Mouse (Mus musculus) midbrain, embryonic 11.5 days (tissue): ENCODE data around the gene Ghdc. TPM values are rescaled to one million over a fixed set of nuclear protein-coding genes. Genes with fewer than 3 reads are reported as not detected.
"Not testable (repeated sequence)": the region's sequence is repeated elsewhere in the genome, so short reads cannot be mapped to it uniquely, and the experiment has no call there.

Experiments used
- ATAC-seq: fragments of 200-750 bp; cut with Nextera tagmentation; 2 replicates; pipeline ENCODE4 v1.8.0; 2017; ENCODE audit warnings: moderate TSS enrichment, moderate library complexity; ENCODE audit not compliant: low FRiP score
- DNase-seq: peaks from one replicate; pipeline ENCODE4 v3.0.0; 2015; ENCODE audit warnings: low spot score; ENCODE audit errors: missing footprints
- H3K27ac ChIP-seq: fragments of 300-500 bp; sonication (generic); 2 replicates; pipeline ENCODE4 v1.5.1; 2014; ENCODE audit warnings: low read depth, low read length
- H3K27me3 ChIP-seq: fragments of 300-500 bp; sonication (generic); 2 replicates; pipeline ENCODE4 v1.6.1; 2014; ENCODE audit warnings: mild to moderate bottlenecking, low read length, moderate library complexity, mixed read lengths; ENCODE audit not compliant: control insufficient read depth, insufficient read depth
- H3K36me3 ChIP-seq: fragments of 300-500 bp; sonication (generic); 2 replicates; pipeline ENCODE4 v1.6.1; 2014; ENCODE audit warnings: mild to moderate bottlenecking, low read length, moderate library complexity, mixed read lengths; ENCODE audit not compliant: control insufficient read depth, insufficient read depth
- H3K4me1 ChIP-seq: fragments of 300-500 bp; sonication (generic); 2 replicates; pipeline ENCODE4 v1.6.1; 2014; ENCODE audit warnings: low read length; ENCODE audit not compliant: control insufficient read depth, insufficient read depth
- H3K4me2 ChIP-seq: fragments of 300-500 bp; sonication (generic); 2 replicates; pipeline ENCODE4 v1.6.1; 2014; ENCODE audit warnings: mild to moderate bottlenecking, moderate library complexity
- H3K4me3 ChIP-seq: fragments of 300-500 bp; sonication (generic); 2 replicates; pipeline ENCODE4 v1.5.1; 2014; ENCODE audit warnings: low read depth, low read length
- H3K9ac ChIP-seq: fragments of 300-500 bp; sonication (generic); 2 replicates; pipeline ENCODE4 v1.6.1; 2014; ENCODE audit warnings: low read length
- H3K9me3 ChIP-seq: fragments of 300-500 bp; sonication (generic); 2 replicates; pipeline ENCODE4 v1.6.1; 2016; ENCODE audit warnings: low read length; ENCODE audit not compliant: control insufficient read depth
- WGBS: fragments of 180-500 bp; shearing (Covaris S2); extraction: QIAGEN DNeasy Blood & Tissue Kit; methylation state at CpG from one replicate; pipeline ENCODE4 v1.1.7; 2014; 5-methylcytosine and 5-hydroxymethylcytosine counted together
- polyA plus RNA-seq: library from polyadenylated mRNA; unstranded; fragments of >200 nt; fragmentation: Nextera tagmentation; extraction: Ambion mirVana; gene quantifications from 2 replicates; pipeline ENCODE4 v1.2.1, GENCODE M21; 2014

The Ghdc gene
- polyA plus RNA-seq, 1 experiment from 2014 or later, result 1.3 TPM

GRCm38 (mm10) chr11:100790644-100791043 is 19.9 kb upstream of the Ghdc start:
- not testable (repeated sequence) for H3K4me2 ChIP-seq, ATAC-seq, H3K27me3 ChIP-seq, H3K36me3 ChIP-seq, H3K27ac ChIP-seq, DNase-seq, H3K9ac ChIP-seq, H3K4me1 ChIP-seq, H3K4me3 ChIP-seq, H3K9me3 ChIP-seq
- 92% methylated on average over 9 of the region's 9 CpGs for WGBS

GRCm38 (mm10) chr11:100789702-100790101 is 18.9 kb upstream of the Ghdc start:
- Histone ChIP-seq H3K4me2 (no peak overlapping the region), H3K9ac (no peak overlapping the region), H3K27me3 (no peaks in the 10 kb centered on the region), H3K4me1 (no peaks in the 10 kb centered on the region), H3K4me3 (no peak overlapping the region), H3K27ac (no peak overlapping the region), H3K36me3 (no peaks in the 10 kb centered on the region), H3K9me3 (no peaks in the 10 kb centered on the region)
- 80% methylated on average over 3 of the region's 3 CpGs for WGBS
- no peak for DNase-seq
- ATAC-seq, result no peak

GRCm38 (mm10) chr11:100785774-100786173 is 15.0 kb upstream of the Ghdc start:
- ATAC-seq (no peak), DNase-seq (no peak)
- WGBS, result 92% methylated on average over 2 of the region's 2 CpGs

GRCm38 (mm10) chr11:100784286-100784685 is 13.5 kb upstream of the Ghdc start:
- Histone ChIP-seq H3K9ac (no peak overlapping the region), H3K36me3 (no peaks in the 10 kb centered on the region), H3K27me3 (no peaks in the 10 kb centered on the region), H3K4me1 (no peaks in the 10 kb centered on the region), H3K4me2 (no peak overlapping the region), H3K9me3 (no peaks in the 10 kb centered on the region), H3K27ac (no peak overlapping the region), H3K4me3 (no peak overlapping the region)
- WGBS, result 88% methylated on average over 8 of the region's 8 CpGs
- ATAC-seq (no peak), DNase-seq (no peak)

More at GRCm38 (mm10) chr11:100785774-100786173, 15.0 kb upstream of the Ghdc start:
- no peaks in the 10 kb centered on the region for H3K4me1 ChIP-seq
- no peaks in the 10 kb centered on the region for H3K9me3 ChIP-seq
- no peak overlapping the region for H3K4me3 ChIP-seq
- H3K27ac ChIP-seq, result no peak overlapping the region
- no peaks in the 10 kb centered on the region for H3K36me3 ChIP-seq
- H3K4me2 ChIP-seq, result no peak overlapping the region
- H3K9ac ChIP-seq, result no peak overlapping the region
- no peaks in the 10 kb centered on the region for H3K27me3 ChIP-seq

- Histone ChIP-seq H3K4me1 (no peaks in the 10 kb centered on the region), H3K4me2 (no peak overlapping the region), H3K9ac (no peak overlapping the region), H3K4me3 (no peak overlapping the region), H3K27me3 (no peaks in the 10 kb centered on the region), H3K27ac (no peak overlapping the region), H3K36me3 (no peaks in the 10 kb centered on the region), H3K9me3 (no peaks in the 10 kb centered on the region)
- 88% methylated on average over 13 of the region's 13 CpGs for WGBS
- ATAC-seq (no peak), DNase-seq (no peak)
These were observed 11.8 kb upstream of the Ghdc start for GRCm38 (mm10) chr11:100782568-100782967.

- no peak overlapping the region for H3K9ac ChIP-seq
- H3K27me3 ChIP-seq, result no peaks in the 10 kb centered on the region
- no peaks in the 10 kb centered on the region for H3K36me3 ChIP-seq
- no peaks in the 10 kb centered on the region for H3K4me1 ChIP-seq
- no peak overlapping the region for H3K4me2 ChIP-seq
- no peak overlapping the region for H3K27ac ChIP-seq
- ATAC-seq (no peak), DNase-seq (no peak)
- WGBS, result 92% methylated on average over 15 of the region's 15 CpGs
- H3K9me3 ChIP-seq, result no peaks in the 10 kb centered on the region
- no peak overlapping the region for H3K4me3 ChIP-seq
These were observed 11.2 kb upstream of the Ghdc start for GRCm38 (mm10) chr11:100781763-100782475.

- H3K27me3 ChIP-seq, result no peaks in the 10 kb centered on the region
- H3K4me3 ChIP-seq, result no peak overlapping the region
- no peak overlapping the region for H3K27ac ChIP-seq
- H3K36me3 ChIP-seq, result no peaks in the 10 kb centered on the region
- no peaks in the 10 kb centered on the region for H3K9me3 ChIP-seq
- no peak overlapping the region for H3K9ac ChIP-seq
- H3K4me1 ChIP-seq, result no peaks in the 10 kb centered on the region
- ATAC-seq (no peak), DNase-seq (no peak)
- no peak overlapping the region for H3K4me2 ChIP-seq
- WGBS, result 83% methylated on average over 8 of the region's 8 CpGs
These were observed 9.5 kb upstream of the Ghdc start for GRCm38 (mm10) chr11:100780247-100780646.

- Histone ChIP-seq H3K4me2 (no peak overlapping the region), H3K9me3 (no peaks in the 10 kb centered on the region), H3K9ac (no peak overlapping the region), H3K4me1 (no peaks in the 10 kb centered on the region), H3K27ac (no peak overlapping the region), H3K36me3 (no peaks in the 10 kb centered on the region), H3K4me3 (no peak overlapping the region), H3K27me3 (no peaks in the 10 kb centered on the region)
- DNase-seq (no peak), ATAC-seq (no peak)
- 77% methylated on average over 3 of the region's 3 CpGs for WGBS
These were observed 7.3 kb upstream of the Ghdc start for GRCm38 (mm10) chr11:100778069-100778468.

GRCm38 (mm10) chr11:100775921-100776320 is 5.2 kb upstream of the Ghdc start:
- 87% methylated on average over 10 of the region's 10 CpGs for WGBS
- no peak overlapping the region for H3K4me3 ChIP-seq
- DNase-seq (no peak), ATAC-seq (no peak)
- H3K9ac ChIP-seq, result no peak overlapping the region
- H3K36me3 ChIP-seq, result no peaks in the 10 kb centered on the region
- H3K27ac ChIP-seq, result no peak overlapping the region
- no peaks in the 10 kb centered on the region for H3K27me3 ChIP-seq
- H3K4me2 ChIP-seq, result no peak overlapping the region
- no peaks in the 10 kb centered on the region for H3K9me3 ChIP-seq
- no peaks in the 10 kb centered on the region for H3K4me1 ChIP-seq
